Mouse (Mus musculus): Measurements from ENCODE around the gene Tspan18. TPM values are rescaled to one million over a fixed set of nuclear protein-coding genes. Genes with fewer than 3 reads are reported as not detected.

The Tspan18 gene
- total RNA-seq, 2 experiments from 2014 or later = not detected

DNA sequence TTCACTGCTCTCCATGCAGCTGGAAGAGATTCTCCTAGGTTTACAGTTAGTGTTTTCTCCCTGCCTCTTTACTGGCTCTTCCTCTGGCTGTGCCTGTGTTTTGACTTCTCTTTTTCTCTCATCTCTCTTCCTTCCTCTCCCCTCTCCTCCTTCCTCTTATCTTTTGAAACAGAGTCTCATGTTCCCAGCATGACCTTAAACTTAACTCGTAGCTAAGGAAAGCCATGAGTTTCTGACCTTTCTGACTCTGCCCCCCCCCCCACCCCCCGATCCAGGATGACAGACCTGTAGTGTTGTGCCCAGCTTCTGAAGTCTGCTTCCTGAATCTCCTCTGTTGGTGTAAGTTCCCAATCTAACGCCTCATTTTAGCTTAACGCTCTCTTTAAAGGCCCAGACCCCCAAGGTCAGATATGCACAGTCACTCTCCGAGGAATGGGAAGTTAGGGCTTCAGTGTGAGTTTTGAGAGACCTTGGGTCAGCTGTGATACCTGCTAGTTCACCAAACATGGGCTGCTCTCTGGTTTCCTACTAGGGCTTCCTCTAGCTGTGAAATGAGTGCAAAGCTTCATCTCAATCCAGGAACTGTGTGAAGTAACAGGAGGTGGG is 11.5 kb upstream of the Tspan18 start:
- peak; percentile 58 for ATAC-seq (replicated peaks; ENCODE audit: poor library complexity)

DNA sequence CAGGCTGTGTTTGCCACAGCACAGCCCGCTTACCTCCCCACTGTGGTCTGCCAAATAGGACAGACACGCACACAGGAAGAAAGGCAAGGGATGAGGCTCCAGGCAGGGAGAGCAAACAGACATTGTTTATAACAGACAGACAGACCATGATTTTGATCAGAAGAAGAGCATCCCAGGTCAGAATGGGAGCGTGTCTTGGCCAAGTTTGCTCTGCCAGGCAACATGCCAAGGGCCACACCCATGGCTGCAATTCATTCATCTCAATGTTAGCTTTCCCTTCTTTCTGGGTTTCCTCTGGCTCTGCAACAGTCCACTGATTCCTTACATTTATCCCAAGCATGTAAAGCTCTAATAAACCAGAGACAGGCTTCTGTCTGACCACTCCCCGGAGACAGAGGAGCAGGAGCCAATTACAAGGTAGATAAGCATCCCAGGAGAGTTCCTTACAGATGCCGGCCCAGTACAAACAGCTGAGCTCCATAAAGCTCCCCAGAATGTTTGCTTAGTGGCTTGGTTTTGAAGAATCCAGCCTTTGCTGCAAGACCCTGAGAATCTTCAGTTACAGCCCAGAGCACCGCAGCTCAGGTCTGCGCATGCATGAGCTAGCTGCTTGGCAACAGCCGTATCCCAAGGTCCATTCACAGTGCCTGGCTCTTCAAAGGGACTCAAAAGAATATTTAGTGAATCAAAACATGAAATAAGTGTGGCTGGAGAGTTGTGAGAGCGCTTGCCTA is 5.2 kb upstream of the Tspan18 start:
- ATAC-seq (replicated peaks; ENCODE audit: poor library complexity) = peak; percentile 33; the same call in 1 of the 2 replicates

DNA sequence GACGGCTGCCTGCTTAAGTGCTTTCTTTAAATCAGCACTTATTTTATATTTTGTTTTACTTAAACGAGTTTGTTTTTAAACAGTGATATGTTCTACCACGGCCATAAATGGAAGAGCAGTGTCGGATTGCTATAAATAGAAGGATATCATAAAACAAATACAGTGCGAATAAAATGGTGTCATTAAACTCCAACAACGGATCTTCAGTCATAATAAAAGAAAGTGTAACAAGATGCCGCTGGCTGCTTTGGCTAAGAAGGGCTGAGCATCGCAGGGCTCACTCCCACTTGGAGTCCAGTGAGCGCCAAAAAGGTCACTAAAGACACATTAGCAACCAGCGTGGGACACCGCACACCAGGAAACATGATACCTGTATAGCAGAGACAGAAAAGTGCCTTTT is 1.7 kb upstream of the Tspan18 start:
- no peak for ATAC-seq (replicated peaks; ENCODE audit: poor library complexity)

DNA sequence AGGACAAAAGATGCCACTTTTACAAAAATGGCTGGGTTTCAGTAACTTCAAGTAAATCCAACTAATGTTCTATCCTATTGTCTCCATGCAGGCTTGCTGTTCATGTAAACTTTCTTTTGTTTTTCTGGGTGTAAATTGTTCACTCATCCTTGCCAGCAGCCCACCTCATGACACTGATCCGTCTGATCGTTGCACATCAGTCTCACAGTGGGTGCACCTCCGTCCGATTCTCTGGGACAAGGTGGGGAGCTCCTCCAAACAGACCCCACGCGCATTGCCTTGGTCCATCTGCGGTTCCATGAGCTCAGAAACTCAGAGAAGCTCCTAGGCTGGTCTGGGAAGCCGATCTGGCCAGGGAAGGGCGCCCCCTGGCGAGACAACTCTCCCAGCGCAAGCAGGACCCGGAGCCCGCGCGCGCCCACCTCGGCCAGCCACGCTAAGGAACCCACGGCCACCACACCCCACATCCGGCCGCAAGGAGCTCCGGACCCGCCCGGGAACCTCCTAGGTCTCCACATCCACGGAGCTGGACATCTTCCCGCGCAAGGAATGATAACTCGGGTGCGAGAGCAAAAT is 976 bp downstream of the Tspan18 start:
- ATAC-seq (replicated peaks; ENCODE audit: poor library complexity) = peak; percentile 75

DNA sequence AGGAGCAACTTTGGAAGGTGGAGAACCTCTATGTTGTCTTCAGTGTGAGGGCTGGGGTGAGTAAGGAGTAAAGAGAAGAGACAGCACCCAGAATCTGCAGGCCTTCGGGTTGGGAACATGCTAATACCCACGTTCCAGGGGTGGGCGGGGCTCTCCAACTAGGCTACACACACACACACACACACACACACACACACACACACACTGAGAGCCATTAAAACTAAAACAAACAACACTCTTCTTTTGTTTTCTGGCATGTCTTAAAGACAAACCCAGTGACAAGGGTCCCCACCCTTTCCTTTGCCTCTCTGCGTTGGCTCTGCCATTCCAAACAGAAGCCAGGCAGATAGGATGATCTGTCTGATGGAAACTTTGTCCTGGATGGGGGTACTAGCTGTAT is 2.0 kb downstream of the Tspan18 start:
- ATAC-seq (replicated peaks; ENCODE audit: poor library complexity) = no peak

DNA sequence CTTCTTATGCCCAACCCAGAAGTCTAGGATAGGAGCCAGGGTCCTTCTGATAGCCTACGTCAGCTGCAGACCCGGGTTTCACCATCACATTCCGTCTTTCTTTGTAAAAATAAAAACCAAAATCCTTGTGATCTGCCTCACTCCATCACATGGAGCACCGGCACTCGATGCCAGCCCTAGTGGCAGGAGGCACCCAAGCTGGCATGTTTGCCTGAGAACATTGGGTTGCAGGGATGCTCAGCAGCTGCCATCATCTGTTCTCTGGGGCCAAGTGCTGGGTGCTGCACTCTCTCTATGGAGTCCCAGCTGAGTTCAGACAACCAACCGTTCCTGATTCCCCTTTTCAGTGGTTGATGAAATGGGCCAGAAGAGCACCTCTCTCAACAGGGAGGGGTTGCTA is 3.2 kb downstream of the Tspan18 start:
- no peak for ATAC-seq (replicated peaks; ENCODE audit: poor library complexity)

DNA sequence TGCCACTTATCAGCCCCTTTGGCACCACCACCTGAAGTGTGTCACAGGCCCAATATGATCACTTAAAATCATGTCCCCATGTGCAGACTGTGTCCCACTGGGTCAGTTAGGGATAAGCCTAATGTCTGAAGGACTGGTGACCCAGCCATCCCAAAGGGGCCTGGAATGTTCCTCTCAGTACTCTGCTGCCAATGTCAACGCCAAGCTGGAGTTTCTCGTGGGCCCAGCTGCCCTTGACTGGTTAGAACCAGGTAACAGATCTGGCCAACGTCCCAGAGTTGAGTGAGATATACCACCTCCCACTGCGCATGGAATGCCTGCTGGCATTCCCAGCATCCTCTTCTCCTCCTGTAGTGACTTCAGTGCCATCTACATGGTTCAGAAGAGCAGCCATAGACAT is 5.2 kb downstream of the Tspan18 start:
- no peak for ATAC-seq (replicated peaks; ENCODE audit: poor library complexity)

DNA sequence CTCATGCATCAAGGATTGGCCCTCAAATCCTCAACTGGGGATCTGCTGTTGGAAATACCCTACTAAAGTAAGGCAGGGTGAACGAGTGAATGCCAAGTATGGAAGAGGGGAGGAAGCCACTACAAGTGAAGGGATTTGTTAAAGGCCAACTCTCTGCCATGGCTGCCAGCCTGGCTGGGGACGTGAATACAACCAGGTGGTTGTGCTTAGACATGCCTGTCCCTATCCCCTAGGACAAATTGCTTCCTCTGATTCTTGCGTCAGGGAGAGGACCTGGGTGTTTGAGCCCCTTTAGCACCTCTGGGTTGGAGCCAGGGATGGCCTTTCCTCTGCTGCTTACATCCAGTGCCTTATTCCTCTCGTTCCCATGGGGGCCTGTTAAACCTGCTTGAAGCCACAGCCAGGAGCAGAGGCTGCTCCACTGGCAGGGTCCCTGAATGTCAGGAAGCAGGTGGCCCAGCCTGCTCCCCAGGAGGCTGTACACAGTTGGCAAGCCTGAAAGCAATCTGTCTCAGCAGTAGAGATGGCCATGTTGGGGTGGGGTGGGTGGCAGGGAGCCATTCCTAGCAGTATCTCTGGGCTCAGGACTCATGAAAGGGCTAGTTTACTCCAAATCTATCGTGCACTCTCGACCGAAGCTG is 6.3 kb downstream of the Tspan18 start:
- ATAC-seq (replicated peaks; ENCODE audit: poor library complexity) = no peak

DNA sequence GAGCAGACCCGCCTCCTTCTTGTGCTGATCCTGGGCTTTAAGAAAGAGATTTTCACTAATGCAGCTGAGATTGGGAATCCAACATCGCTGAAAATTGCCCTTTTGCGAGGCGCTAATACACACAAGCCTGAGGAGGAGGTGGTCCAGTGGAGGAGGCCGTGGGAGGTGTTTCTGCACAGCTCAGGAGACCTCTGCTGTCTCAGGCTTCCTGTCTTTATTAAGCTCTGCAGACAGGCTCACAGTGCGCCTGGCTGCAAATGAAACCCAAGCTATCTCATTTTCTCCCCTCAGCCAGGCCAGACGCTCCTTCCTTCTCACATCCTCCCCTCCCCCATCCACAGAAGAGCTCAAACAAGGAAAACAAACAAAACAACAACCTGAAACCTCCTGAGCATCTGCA is 9.6 kb downstream of the Tspan18 start:
- ATAC-seq (replicated peaks; ENCODE audit: poor library complexity) = no peak

DNA sequence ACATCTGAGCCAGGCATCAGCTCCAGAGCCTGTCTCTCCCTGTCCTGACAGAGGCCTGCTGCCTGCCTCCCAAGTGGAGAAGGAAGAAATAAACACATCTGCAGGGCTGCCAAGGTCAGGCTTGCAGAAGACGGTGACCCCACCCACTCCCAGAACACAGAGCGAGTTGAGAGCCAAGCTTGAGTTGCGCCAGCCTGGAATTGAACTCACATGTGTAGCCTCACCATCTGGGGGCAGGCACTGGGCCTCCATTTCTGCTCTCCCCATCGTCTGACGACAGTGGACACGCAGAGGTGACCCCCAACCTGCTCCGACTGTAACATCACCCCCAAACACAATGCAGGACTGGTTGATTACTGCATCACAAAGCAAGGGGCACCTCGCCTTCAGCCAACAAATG is 12.4 kb downstream of the Tspan18 start:
- ATAC-seq (replicated peaks; ENCODE audit: poor library complexity) = no peak

DNA sequence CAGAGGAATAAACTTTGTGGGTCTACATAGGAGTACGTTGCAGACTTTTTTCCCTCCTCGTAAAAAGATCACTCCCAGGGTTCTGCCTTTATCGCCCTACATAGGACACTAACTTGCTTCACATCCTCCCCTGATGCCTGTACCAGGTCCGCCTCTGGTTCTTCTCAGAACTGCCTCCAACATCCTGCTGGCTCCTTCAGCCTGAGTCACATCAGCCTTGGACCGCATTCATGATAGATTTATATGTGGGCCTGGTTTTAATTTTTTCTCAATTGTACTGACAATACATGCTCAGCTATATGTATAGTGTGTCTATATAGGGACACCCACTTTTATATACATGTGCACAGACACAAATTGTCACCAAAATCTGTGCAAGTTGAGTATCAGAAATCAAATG is 14.0 kb downstream of the Tspan18 start:
- ATAC-seq (replicated peaks; ENCODE audit: poor library complexity) = no peak

DNA sequence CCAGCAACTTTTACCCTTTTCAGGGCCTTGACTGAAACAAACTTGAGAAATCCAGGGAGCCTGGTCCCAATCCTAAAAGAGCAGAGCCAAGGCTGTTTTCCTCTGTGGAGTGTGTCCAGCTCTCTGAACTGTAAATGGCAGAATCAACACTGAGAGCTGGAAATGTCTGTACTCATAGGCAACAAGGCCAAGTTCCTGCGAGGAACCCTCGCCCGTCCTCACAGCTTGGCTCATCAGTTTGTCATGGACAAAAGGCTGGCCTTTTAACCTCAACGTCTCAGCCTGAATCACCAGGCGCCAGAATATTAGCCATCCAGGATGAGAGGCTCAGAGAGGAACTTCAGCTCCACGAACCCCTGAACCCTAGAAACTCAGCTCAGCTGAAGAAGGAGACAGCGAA is 14.7 kb downstream of the Tspan18 start:
- ATAC-seq (replicated peaks; ENCODE audit: poor library complexity) = no peak

DNA sequence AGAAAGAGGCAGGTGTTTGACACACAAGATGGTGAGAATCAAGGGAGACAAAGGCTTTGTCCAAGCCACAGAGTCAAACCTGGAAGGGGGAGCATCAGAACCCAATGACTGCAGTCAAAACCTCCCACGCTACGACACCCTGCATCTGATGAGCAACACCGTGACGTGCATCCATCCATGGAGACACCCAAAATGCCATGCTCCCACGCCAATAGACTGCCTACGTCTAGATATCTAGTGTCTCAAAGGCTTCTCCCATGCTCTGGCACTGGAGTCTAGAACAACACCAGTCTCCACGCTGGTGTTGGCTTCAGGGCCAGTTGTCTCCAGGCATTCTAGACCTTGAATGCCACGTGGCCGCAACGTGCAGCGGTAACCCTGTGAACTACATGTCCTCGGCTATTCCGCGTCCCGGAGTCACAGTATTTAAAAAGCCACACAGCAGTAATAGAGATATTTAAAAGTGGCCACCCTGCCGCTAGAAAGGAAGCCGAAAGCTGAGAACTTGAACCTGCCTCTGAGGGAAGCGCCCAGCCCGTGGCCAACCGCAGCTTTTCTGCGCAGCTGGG is 15.4 kb downstream of the Tspan18 start:
- no peak for ATAC-seq (replicated peaks; ENCODE audit: poor library complexity)

DNA sequence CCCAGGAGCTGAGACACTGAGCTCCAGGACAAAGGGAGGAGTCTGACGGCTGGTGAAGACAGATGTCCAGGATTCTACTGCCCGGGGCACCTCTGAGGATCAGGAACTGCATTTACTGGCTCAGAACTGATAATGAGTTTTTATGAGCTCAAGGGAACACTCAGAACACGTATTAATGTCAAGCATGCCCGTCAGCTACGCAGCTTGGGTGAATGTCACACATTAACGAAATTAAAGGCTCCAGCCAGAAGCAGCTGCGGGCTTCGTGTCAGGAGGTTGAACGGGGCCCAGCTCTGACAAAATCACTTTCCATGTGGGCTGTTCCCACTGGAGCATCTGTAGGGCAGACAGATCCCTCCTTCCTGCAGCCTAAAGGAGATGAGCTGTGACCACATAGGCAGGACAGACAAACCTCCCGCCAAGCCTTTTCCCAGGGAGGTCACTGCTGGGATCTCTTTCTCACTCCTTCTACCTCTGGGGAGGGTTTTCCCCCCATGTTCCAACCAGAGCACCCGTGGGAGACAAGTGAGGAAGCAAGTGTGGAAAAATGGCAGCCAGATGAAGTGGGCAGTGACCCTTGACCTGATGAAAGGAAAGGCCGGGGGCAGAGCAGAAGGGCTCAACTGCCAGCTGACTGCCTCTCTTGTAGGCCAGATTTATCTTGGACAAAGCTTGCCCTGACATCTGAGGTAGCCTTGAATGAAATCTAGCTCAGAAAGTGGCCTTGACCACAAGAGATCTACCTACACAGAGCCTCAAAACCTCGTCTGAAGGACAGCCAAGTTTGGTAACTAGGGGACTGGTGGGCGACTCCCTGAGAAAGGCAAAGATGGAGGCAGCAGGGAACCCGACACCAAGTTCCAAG is 20.3 kb downstream of the Tspan18 start:
- no peak for ATAC-seq (replicated peaks; ENCODE audit: poor library complexity)

DNA sequence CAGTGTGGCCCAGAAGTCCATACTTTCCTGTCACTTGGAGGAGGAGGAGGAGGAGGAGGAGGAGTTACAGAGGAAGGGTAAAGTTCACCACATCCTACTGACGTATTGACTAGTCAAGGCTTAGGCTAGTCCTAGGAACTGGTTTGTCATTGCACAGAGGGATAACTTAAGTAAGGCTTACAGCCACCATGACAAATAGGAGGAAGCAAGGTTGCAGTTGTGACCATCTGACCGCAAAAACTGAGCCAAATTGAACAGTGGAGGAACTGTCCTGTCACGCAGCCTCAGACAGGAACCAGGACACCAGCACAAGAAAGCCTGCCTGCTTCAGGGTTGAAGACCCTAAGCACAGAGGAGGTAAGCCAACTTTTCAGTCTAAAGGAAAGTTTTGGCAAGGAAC is 21.8 kb downstream of the Tspan18 start:
- peak; percentile 70 for ATAC-seq (replicated peaks; ENCODE audit: poor library complexity)

DNA sequence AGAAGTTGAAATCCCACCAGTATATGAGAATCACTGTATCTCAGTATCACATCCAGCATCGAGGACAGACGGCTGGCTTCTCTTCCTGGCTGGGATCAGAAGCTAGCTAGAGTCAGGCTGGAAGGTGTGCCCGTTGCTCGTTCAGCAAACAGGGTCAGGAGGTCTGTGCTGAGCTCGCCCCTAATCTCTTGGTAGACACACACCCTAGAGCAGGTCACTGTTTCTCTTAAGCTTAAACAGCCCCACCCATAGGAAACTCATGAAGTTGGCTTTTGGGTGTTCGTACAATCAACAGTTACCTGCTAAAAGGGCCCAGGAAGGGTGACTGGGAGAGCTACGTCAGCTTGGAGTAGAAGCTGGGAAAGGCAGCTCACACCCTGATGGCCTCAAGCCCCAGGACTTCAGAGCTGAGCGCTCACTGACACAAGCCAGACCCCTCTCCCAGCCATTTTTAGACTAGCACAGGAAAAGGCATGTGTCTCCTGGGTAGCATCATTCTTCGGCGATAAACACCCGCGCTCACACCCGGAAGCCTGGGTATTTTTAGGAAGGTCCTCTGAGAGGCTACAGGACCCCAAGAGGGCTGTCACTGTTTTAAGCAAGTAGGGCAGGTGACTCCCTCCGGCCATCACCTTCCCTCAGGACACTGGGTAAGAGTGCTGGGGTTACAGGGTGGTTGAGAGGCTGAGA is 24.4 kb downstream of the Tspan18 start:
- ATAC-seq (replicated peaks; ENCODE audit: poor library complexity) = no peak

DNA sequence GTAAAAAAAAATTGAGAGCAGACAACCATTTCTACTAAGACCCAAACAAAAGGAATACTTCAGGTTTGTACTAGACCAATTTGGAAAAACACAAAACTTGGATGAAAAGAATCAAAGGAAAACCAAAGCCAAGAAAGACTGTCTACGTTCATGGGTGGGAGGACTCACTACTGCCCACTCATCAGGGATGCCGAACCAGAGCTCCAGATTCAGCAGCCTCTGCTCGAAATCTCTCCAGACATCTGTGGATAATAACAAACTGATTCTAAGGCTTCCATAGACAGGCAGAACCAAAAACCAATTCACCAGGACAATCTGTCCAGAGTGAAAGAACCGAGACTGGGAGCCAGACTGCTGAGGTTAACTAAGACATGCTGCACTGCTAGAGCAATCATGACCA is 27.4 kb downstream of the Tspan18 start:
- ATAC-seq (replicated peaks; ENCODE audit: poor library complexity) = no peak

DNA sequence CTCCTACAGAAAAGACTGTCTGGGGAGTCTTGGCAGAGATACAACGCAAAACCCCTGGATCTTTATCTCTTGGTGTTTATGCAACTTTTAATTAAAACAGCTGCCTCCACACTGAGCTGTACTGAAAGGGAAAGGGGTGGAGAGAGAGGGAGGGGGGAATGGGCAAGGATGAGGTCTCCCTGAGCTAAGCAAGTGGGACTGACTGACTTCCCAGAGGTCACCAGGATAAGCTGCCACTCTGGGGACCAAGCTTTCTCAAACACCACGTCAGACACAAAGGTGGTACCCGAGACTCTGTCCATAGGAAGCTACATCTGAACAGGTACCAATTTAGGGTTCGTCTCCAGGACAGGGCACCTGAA is 30.1 kb downstream of the Tspan18 start:
- ATAC-seq (replicated peaks; ENCODE audit: poor library complexity) = no peak

DNA sequence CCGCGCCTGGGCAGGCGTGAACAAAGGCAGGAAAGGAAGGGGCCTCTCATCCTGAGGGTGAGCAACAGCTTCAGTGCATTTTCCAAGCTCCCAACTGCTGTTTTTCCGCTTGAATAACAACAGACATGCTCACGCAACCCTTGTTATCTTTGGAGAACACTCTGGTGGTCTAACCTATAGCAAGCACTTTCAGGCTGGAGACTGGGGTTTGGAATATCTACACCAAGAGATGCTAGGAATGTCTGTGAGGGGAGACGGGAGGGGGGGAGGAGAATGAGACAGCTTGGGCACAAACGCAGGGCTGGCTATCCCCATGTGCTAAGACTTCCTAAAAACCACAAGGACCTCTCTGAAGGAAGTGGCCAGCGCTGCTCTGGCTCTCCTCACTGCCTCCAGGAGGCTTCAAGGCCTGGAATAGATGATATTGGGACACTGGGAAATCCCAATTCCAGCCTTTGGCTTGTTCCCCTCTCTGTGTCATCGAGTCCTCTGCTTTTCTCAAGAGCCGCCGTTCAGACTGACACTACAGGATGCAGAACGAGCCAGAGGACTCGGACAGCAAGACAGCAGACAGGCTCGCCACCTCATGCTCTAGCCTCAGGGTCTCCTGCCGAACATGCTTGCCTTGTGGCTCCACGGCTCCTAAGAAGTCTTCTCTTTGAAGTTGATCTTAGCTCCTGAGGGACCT is 30.6 kb downstream of the Tspan18 start:
- no peak for ATAC-seq (replicated peaks; ENCODE audit: poor library complexity)

DNA sequence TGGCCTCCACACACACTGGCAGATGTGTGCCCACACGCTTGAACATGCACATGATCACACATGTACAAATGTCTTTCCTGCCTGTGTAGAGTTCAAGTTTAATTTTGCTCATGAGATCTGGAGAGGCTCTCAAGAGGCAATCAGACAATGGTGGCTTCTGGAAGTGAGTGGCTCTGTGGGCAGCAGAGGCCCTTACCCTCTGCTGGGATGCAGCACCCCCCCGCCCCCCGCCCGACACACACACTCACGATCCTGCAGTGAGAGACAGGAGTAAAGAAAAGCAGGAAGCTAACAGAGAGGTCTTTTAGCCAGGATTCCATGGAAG is 31.1 kb downstream of the Tspan18 start:
- no peak for ATAC-seq (replicated peaks; ENCODE audit: poor library complexity)
